Mouse (Mus musculus): ENCODE measurements at regions not wholly inside any gene's neighbourhood (a gene's known extent, or its start where the extent isn't known, plus 50 kb on each side); places are given as distances from the start of the nearest gene placed in this dataset.
A peak's percentile ranks its signal among the peaks of the same experiment; 100 is the strongest.

GRCm38 (mm10) chr10:101269371-101269770 is 411.9 kb upstream of the Mgat4c start:
- H3K36me3 ChIP-seq (ENCODE audit: control insufficient read depth, insufficient read depth, low read length), result no peaks in the 10 kb centered on the region
- no peaks in the 10 kb centered on the region for H3K4me1 ChIP-seq (ENCODE audit: control insufficient read depth, insufficient read depth, low read length)
- no peak overlapping the region for H3K27ac ChIP-seq (ENCODE audit: low read length)
- no peak overlapping the region for H3K9ac ChIP-seq (ENCODE audit: low read depth, low read length)
- H3K9me3 ChIP-seq (replicated peaks; ENCODE audit: control insufficient read depth, low read length, poor library complexity, severe bottlenecking), result no peaks in the 10 kb centered on the region
- no peak overlapping the region for H3K4me2 ChIP-seq (ENCODE audit: low read length)
- ATAC-seq, result no peak
- no peak overlapping the region for H3K4me3 ChIP-seq (ENCODE audit: low read depth, low read length)
- H3K27me3 ChIP-seq (ENCODE audit: control insufficient read depth, insufficient read depth, low read depth, low read length), result no peaks in the 10 kb centered on the region

DNA sequence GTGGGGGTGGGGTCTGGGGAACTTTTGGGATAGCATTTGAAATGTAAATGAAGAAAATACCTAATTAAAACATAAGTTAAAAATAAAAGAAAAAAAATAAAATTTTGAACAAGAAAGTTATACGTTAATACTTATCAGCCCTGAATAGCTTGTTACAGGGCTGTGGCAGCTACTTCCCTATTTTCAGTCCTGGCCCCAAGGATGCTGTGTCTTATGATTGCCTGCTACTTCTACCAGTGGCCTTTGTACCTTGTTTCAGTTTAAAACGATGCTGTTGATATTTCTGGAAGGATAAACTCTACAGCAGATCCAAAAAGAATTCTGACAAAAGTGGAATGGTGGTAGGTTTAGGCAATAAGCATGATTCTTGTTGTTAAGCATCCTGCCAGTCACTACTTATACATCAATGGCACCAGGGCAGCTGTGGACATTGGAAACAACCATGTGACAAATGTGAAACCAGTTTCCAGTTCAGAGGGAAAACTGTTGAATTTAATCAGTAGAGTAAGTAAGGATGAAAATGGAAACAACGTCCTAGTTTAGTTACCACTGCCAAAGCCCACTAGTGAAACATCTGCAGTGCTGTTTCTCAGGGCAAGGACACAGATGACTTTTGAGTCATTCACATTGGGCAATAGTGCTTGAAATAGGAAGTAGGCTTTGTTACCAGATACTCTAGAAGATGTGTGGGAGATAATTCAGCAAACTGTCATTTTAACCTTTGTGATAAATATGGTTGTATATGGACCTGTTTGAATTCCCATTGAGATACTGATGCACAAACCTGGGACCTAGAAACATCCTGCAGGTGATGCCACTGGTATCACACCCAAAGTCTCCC is 409.6 kb upstream of the Mgat4c start:
- H3K9me3 ChIP-seq (replicated peaks; ENCODE audit: control insufficient read depth, low read length, poor library complexity, severe bottlenecking), result 0 out of 2 replicates have a peak, but pooled peaks cover 2% of the 10 kb centered on the region
- ATAC-seq, result no peak
- no peaks in the 10 kb centered on the region for H3K27me3 ChIP-seq (ENCODE audit: control insufficient read depth, insufficient read depth, low read depth, low read length)
- H3K4me3 ChIP-seq (ENCODE audit: low read depth, low read length), result no peak overlapping the region
- H3K9ac ChIP-seq (ENCODE audit: low read depth, low read length), result no peak overlapping the region
- H3K36me3 ChIP-seq (ENCODE audit: control insufficient read depth, insufficient read depth, low read length), result no peaks in the 10 kb centered on the region
- H3K4me1 ChIP-seq (ENCODE audit: control insufficient read depth, insufficient read depth, low read length), result no peaks in the 10 kb centered on the region
- WGBS, result 82% methylated on average over 3 of the region's 3 CpGs
- H3K4me2 ChIP-seq (ENCODE audit: low read length), result no peak overlapping the region
- no peak overlapping the region for H3K27ac ChIP-seq (ENCODE audit: low read length)

GRCm38 (mm10) chr10:101288082-101288481 is 393.2 kb upstream of the Mgat4c start:
- WGBS, result 93% methylated on average over 2 of the region's 2 CpGs
- Histone ChIP-seq H3K4me1 (ENCODE audit: control insufficient read depth, insufficient read depth, low read length) (no peaks in the 10 kb centered on the region), H3K27ac (ENCODE audit: low read length) (no peak overlapping the region), H3K9me3 (replicated peaks; ENCODE audit: control insufficient read depth, low read length, poor library complexity, severe bottlenecking) (no peaks in the 10 kb centered on the region), H3K27me3 (ENCODE audit: control insufficient read depth, insufficient read depth, low read depth, low read length) (no peaks in the 10 kb centered on the region), H3K9ac (ENCODE audit: low read depth, low read length) (no peak overlapping the region), H3K4me3 (ENCODE audit: low read depth, low read length) (no peak overlapping the region), H3K4me2 (ENCODE audit: low read length) (no peak overlapping the region), H3K36me3 (ENCODE audit: control insufficient read depth, insufficient read depth, low read length) (no peaks in the 10 kb centered on the region)
- ATAC-seq, result no peak

DNA sequence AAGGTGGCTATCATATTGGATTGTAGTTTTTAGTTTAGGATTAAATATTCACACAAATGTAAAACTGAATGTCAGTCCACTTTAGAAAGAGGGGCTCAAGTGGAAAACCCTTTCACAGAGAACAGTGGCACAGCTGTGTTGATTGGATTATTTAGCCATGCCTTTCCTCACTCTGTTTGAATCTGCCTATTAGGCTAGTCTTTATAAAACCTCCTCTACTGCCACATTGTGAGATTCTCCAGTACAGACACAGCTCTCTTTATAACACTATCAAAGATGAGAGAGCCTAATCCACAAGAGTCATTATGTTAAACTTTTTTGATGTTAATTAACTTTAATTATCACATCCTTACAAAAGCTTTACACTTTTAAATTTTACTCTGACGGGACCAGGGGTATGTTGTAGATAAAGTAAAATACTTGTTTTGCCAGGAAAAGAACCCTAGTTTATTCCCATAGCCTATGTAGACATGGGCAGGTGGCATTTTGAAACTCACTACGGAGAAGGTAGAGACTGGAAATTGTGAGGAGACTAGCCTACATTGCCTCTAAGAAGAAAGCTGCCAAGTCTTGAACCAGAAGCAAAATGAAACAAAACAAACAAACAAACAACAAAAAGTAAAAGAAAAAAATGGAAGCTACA is 379.0 kb upstream of the Mgat4c start:
- Histone ChIP-seq H3K4me1 (ENCODE audit: control insufficient read depth, insufficient read depth, low read length) (no peaks in the 10 kb centered on the region), H3K4me2 (ENCODE audit: low read length) (no peak overlapping the region), H3K9ac (ENCODE audit: low read depth, low read length) (no peak overlapping the region), H3K36me3 (ENCODE audit: control insufficient read depth, insufficient read depth, low read length) (no peaks in the 10 kb centered on the region), H3K4me3 (ENCODE audit: low read depth, low read length) (no peak overlapping the region), H3K9me3 (replicated peaks; ENCODE audit: control insufficient read depth, low read length, poor library complexity, severe bottlenecking) (no peaks in the 10 kb centered on the region), H3K27ac (ENCODE audit: low read length) (no peak overlapping the region), H3K27me3 (ENCODE audit: control insufficient read depth, insufficient read depth, low read depth, low read length) (no peaks in the 10 kb centered on the region)
- ATAC-seq, result no peak
- WGBS, result 23% methylated on average over 2 of the region's 2 CpGs

GRCm38 (mm10) chr10:101304075-101304474 is 377.2 kb upstream of the Mgat4c start:
- ATAC-seq, result no peak
- Histone ChIP-seq H3K9me3 (replicated peaks; ENCODE audit: control insufficient read depth, low read length, poor library complexity, severe bottlenecking) (no peaks in the 10 kb centered on the region), H3K27ac (ENCODE audit: low read length) (no peak overlapping the region), H3K27me3 (ENCODE audit: control insufficient read depth, insufficient read depth, low read depth, low read length) (no peaks in the 10 kb centered on the region), H3K4me2 (ENCODE audit: low read length) (no peak overlapping the region), H3K36me3 (ENCODE audit: control insufficient read depth, insufficient read depth, low read length) (no peaks in the 10 kb centered on the region), H3K4me1 (ENCODE audit: control insufficient read depth, insufficient read depth, low read length) (no peaks in the 10 kb centered on the region), H3K9ac (ENCODE audit: low read depth, low read length) (no peak overlapping the region), H3K4me3 (ENCODE audit: low read depth, low read length) (no peak overlapping the region)

DNA sequence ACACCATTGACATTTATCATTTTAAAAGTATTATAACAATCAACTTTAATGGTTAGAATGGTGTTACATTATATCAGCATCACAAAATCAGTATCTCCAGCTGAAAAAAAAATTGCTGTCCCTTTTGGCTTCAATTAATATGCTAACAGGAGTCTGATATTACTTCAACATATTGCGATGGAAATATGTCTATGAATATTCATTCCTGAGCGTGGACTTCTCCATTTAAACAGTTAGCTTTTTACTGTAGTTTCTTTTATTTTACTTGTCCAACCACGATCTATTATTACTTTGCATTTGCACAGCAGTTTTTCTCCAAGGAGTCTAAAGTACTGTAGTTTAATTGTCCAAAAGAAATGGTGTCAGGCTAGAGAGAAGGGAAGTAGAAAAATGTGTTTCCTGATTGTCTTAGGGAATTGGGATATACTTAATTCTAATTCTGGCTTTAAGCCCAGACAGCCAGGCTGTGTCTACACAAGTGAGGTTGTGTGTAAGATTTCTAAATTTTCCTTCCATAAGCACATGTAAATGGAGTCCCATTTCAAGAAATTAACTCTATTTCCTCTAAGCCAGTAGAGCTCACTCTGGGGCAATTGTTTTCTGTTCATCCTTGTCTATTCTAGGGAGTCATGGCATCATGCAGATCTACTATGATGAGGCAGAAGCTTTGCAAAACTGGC is 364.5 kb upstream of the Mgat4c start:
- WGBS, result 58% methylated on average over 3 of the region's 3 CpGs
- Histone ChIP-seq H3K9me3 (replicated peaks; ENCODE audit: control insufficient read depth, low read length, poor library complexity, severe bottlenecking) (no peaks in the 10 kb centered on the region), H3K4me1 (ENCODE audit: control insufficient read depth, insufficient read depth, low read length) (peaks cover 5% of the 10 kb centered on the region; the same call in 1 of the 2 replicates), H3K36me3 (ENCODE audit: control insufficient read depth, insufficient read depth, low read length) (no peaks in the 10 kb centered on the region), H3K27me3 (ENCODE audit: control insufficient read depth, insufficient read depth, low read depth, low read length) (no peaks in the 10 kb centered on the region), H3K27ac (ENCODE audit: low read length) (no peak overlapping the region), H3K9ac (ENCODE audit: low read depth, low read length) (no peak overlapping the region), H3K4me2 (ENCODE audit: low read length) (no peak overlapping the region), H3K4me3 (ENCODE audit: low read depth, low read length) (no peak overlapping the region)
- no peak for ATAC-seq

- no peak overlapping the region for H3K4me3 ChIP-seq (ENCODE audit: low read depth, low read length)
- no peaks in the 10 kb centered on the region for H3K9me3 ChIP-seq (replicated peaks; ENCODE audit: control insufficient read depth, low read length, poor library complexity, severe bottlenecking)
- no peaks in the 10 kb centered on the region for H3K27me3 ChIP-seq (ENCODE audit: control insufficient read depth, insufficient read depth, low read depth, low read length)
- peaks cover 5% of the 10 kb centered on the region; the same call in 1 of the 2 replicates for H3K4me1 ChIP-seq (ENCODE audit: control insufficient read depth, insufficient read depth, low read length)
- H3K36me3 ChIP-seq (ENCODE audit: control insufficient read depth, insufficient read depth, low read length), result no peaks in the 10 kb centered on the region
- H3K9ac ChIP-seq (ENCODE audit: low read depth, low read length), result no peak overlapping the region
- peak; percentile 82 for ATAC-seq
- peak overlapping the region; percentile 61; the same call in 1 of the 2 replicates for H3K27ac ChIP-seq (ENCODE audit: low read length)
- H3K4me2 ChIP-seq (ENCODE audit: low read length), result no peak overlapping the region
- WGBS, result 49% methylated on average over 4 of the region's 4 CpGs
Measured at GRCm38 (mm10) chr10:101321080-101321717, 360.1 kb upstream of the Mgat4c start.

DNA sequence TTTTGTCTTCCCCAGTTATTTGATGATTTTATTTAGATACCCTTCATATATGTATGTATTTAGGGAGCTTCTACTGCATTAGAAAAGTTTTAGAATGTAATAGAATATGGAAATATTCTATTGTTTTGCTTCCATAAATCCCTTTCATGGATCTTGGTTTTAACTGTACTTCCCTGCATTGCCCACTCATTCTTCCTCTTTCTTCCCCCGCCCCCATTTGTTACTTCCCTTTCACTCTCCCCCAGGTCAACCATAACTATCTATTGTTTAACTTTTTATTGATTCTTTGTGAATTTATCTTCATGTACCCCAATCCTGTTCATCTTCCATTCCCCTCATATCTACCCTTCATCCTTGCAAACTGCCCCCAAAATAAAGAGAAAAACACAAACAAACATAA is 356.8 kb upstream of the Mgat4c start:
- 79% methylated on average over 1 of the region's 1 CpGs for WGBS

More for the DNA sequence above, 356.8 kb upstream of the Mgat4c start:
- Histone ChIP-seq H3K9ac (ENCODE audit: low read depth, low read length) (no peak overlapping the region), H3K27ac (ENCODE audit: low read length) (no peak overlapping the region), H3K4me2 (ENCODE audit: low read length) (no peak overlapping the region), H3K4me1 (ENCODE audit: control insufficient read depth, insufficient read depth, low read length) (peaks cover 5% of the 10 kb centered on the region; the same call in 1 of the 2 replicates), H3K36me3 (ENCODE audit: control insufficient read depth, insufficient read depth, low read length) (no peaks in the 10 kb centered on the region), H3K27me3 (ENCODE audit: control insufficient read depth, insufficient read depth, low read depth, low read length) (no peaks in the 10 kb centered on the region), H3K9me3 (replicated peaks; ENCODE audit: control insufficient read depth, low read length, poor library complexity, severe bottlenecking) (no peaks in the 10 kb centered on the region), H3K4me3 (ENCODE audit: low read depth, low read length) (no peak overlapping the region)
- ATAC-seq, result no peak
